Mouse (Mus musculus) regulatory T cell (primary cell): Measurements from ENCODE around the gene Slc15a4.

Experiments used
- in situ Hi-C: fragments of 300-600 bp; cut with MboI, MseI; formaldehyde crosslinking; loops from one replicate; pipeline ENCODE4 v1.15.1; 2025; ENCODE audit warnings: high pct_unique_total_duplicates

Slc15a4 gene

GRCm38 (mm10) chr5:127621108-127621507 lies 11.6 kb downstream of the Slc15a4 start:
- in situ Hi-C loops, result no loop called here

GRCm38 (mm10) chr5:127620371-127620770 lies 12.3 kb downstream of the Slc15a4 start:
- in situ Hi-C loops, result no loop called here

- in situ Hi-C loops, result loop anchor here (10.0 kb wide), 1 partner anchor 1396 kb away; no protein-coding TSS in a partner anchor
These were observed 13.9 kb downstream of the Slc15a4 start for GRCm38 (mm10) chr5:127618834-127619233.

GRCm38 (mm10) chr5:127616884-127617635 lies 15.6 kb downstream of the Slc15a4 start:
- in situ Hi-C loops, result loop anchor here (10.0 kb wide), 1 partner anchor 1398 kb away; no protein-coding TSS in a partner anchor

GRCm38 (mm10) chr5:127616151-127616550 lies 16.5 kb downstream of the Slc15a4 start:
- in situ Hi-C loops, result loop anchor here (10.0 kb wide), 1 partner anchor 1399 kb away; no protein-coding TSS in a partner anchor

- in situ Hi-C loops, result loop anchor here (10.0 kb wide), 1 partner anchor 1399 kb away; no protein-coding TSS in a partner anchor
These were observed 17.2 kb downstream of the Slc15a4 start for GRCm38 (mm10) chr5:127615459-127615858.

- in situ Hi-C loops, result loop anchor here (10.0 kb wide), 1 partner anchor 1402 kb away; no protein-coding TSS in a partner anchor
These were observed 20.3 kb downstream of the Slc15a4 start for GRCm38 (mm10) chr5:127612397-127612796.

- in situ Hi-C loops, result loop anchor here (10.0 kb wide), 1 partner anchor 1403 kb away; no protein-coding TSS in a partner anchor
These were observed 20.8 kb downstream of the Slc15a4 start for GRCm38 (mm10) chr5:127611881-127612280.

GRCm38 (mm10) chr5:127610787-127611509 lies 21.7 kb downstream of the Slc15a4 start:
- in situ Hi-C loops, result loop anchor here (10.0 kb wide), 1 partner anchor 1404 kb away; no protein-coding TSS in a partner anchor

- in situ Hi-C loops, result no loop called here
These were observed 23.4 kb downstream of the Slc15a4 start for GRCm38 (mm10) chr5:127609191-127609714.

- in situ Hi-C loops, result no loop called here
These were observed 25.2 kb downstream of the Slc15a4 start for GRCm38 (mm10) chr5:127607507-127607906.

GRCm38 (mm10) chr5:127602996-127603395 lies 29.7 kb downstream of the Slc15a4 start:
- in situ Hi-C loops, result no loop called here

- in situ Hi-C loops, result no loop called here
These were observed 35.8 kb downstream of the Slc15a4 start for GRCm38 (mm10) chr5:127596862-127597261.

GRCm38 (mm10) chr5:127595676-127596075 lies 37.0 kb downstream of the Slc15a4 start:
- in situ Hi-C loops, result no loop called here

GRCm38 (mm10) chr5:127592854-127593253 lies 39.8 kb downstream of the Slc15a4 start:
- in situ Hi-C loops, result no loop called here

GRCm38 (mm10) chr5:127592406-127592805 lies 40.3 kb downstream of the Slc15a4 start:
- in situ Hi-C loops, result no loop called here

- in situ Hi-C loops, result no loop called here
These were observed 44.8 kb downstream of the Slc15a4 start for GRCm38 (mm10) chr5:127587854-127588253.

- in situ Hi-C loops, result no loop called here
These were observed 49.0 kb downstream of the Slc15a4 start for GRCm38 (mm10) chr5:127583658-127584057.

GRCm38 (mm10) chr5:127577419-127577818 lies 55.3 kb downstream of the Slc15a4 start:
- in situ Hi-C loops, result no loop called here

- in situ Hi-C loops, result no loop called here
These were observed 65.4 kb downstream of the Slc15a4 start for GRCm38 (mm10) chr5:127567165-127567741.

GRCm38 (mm10) chr5:127561086-127561485 lies 71.6 kb downstream of the Slc15a4 start:
- in situ Hi-C loops, result no loop called here

- in situ Hi-C loops, result no loop called here
These were observed 84.6 kb downstream of the Slc15a4 start for GRCm38 (mm10) chr5:127548136-127548535.
